Mouse (Mus musculus) urinary bladder, postnatal 25 days (tissue): Measurements from ENCODE around the gene Ppp2r5b.

ENCODE experiments used
- DNase-seq: peaks from one replicate; pipeline ENCODE4 v3.0.0; 2022; ENCODE audit warnings: low spot score

Gene Ppp2r5b

GRCm38 (mm10) chr19:6268670-6269132 is 33.0 kb upstream of the Ppp2r5b start:
- no peak for DNase-seq

GRCm38 (mm10) chr19:6268170-6268528 is 32.5 kb upstream of the Ppp2r5b start:
- peak; percentile 88 for DNase-seq

GRCm38 (mm10) chr19:6267306-6268169 is 31.9 kb upstream of the Ppp2r5b start:
- no peak for DNase-seq

- no peak for DNase-seq
Observed at GRCm38 (mm10) chr19:6265727-6266182, 30.1 kb upstream of the Ppp2r5b start.

GRCm38 (mm10) chr19:6264945-6265344 is 29.3 kb upstream of the Ppp2r5b start:
- DNase-seq, result no peak

GRCm38 (mm10) chr19:6264200-6264599 is 28.5 kb upstream of the Ppp2r5b start:
- DNase-seq, result no peak

GRCm38 (mm10) chr19:6262839-6263433 is 27.3 kb upstream of the Ppp2r5b start:
- no peak for DNase-seq

- DNase-seq, result peak; percentile 63
Observed at GRCm38 (mm10) chr19:6262222-6262621, 26.6 kb upstream of the Ppp2r5b start.

GRCm38 (mm10) chr19:6261379-6261778 is 25.7 kb upstream of the Ppp2r5b start:
- DNase-seq, result no peak

GRCm38 (mm10) chr19:6260946-6261345 is 25.3 kb upstream of the Ppp2r5b start:
- no peak for DNase-seq

GRCm38 (mm10) chr19:6260428-6260827 is 24.8 kb upstream of the Ppp2r5b start:
- DNase-seq, result no peak

GRCm38 (mm10) chr19:6253021-6253420 is 17.3 kb upstream of the Ppp2r5b start:
- DNase-seq, result no peak

GRCm38 (mm10) chr19:6247526-6248300 is 12.0 kb upstream of the Ppp2r5b start:
- DNase-seq, result no peak

GRCm38 (mm10) chr19:6245806-6246205 is 10.1 kb upstream of the Ppp2r5b start:
- no peak for DNase-seq

GRCm38 (mm10) chr19:6243226-6243625 is 7.6 kb upstream of the Ppp2r5b start:
- DNase-seq, result no peak

- DNase-seq, result peak; percentile 35
Observed at GRCm38 (mm10) chr19:6242281-6242680, 6.6 kb upstream of the Ppp2r5b start.

- DNase-seq, result peak; percentile 97
Observed at GRCm38 (mm10) chr19:6241274-6242107, 5.8 kb upstream of the Ppp2r5b start, which contains the start of gene Atg2a. Atg2a (plus strand) TSS chr19:6241668.

GRCm38 (mm10) chr19:6240725-6241124 is 5.1 kb upstream of the Ppp2r5b start:
- DNase-seq, result no peak

- DNase-seq, result no peak
Observed at GRCm38 (mm10) chr19:6240136-6240535, 4.5 kb upstream of the Ppp2r5b start.

GRCm38 (mm10) chr19:6238740-6239139 is 3.1 kb upstream of the Ppp2r5b start:
- DNase-seq, result no peak

- no peak for DNase-seq
Observed at GRCm38 (mm10) chr19:6236842-6237241, 1.2 kb upstream of the Ppp2r5b start.

- peak; percentile 83 for DNase-seq
Observed at GRCm38 (mm10) chr19:6236053-6236441, 375 bp upstream of the Ppp2r5b start.
